Mouse (Mus musculus): ENCODE data around the gene Pla2g5.

DNA sequence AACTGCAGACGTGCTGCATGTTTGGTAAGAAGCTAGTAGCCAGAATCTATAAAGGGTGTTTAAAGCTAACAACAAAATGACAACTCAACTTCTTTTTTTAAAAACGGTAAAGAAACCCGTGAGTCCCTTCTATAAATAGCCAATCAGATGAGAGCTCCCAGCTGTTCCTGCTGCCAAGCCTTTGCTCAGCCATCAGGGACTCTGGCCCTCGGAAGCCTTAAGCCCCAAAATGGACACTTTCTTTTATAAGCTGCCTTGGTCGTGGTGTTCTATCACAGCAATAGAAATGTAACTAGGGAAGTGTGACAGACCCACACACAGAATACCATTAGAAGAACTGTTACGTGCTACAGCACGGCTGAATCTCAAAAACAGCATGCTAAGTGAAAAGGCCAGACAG, 36.1 kb upstream of the Pla2g5 start:
- TF ChIP-seq CTCF (IDR thresholded peaks at IDR 0.05; ENCODE audit: low read depth) (no peak), EP300 (optimal IDR thresholded peaks at IDR 0.05) (no peak)

Data from stomach, postnatal 0 days (tissue).